Mouse (Mus musculus): ENCODE data around the gene Gm26602. TPM values are rescaled to one million over a fixed set of nuclear protein-coding genes. Genes with fewer than 3 reads are reported as not detected.
A peak's percentile ranks its signal among the peaks of the same experiment; 100 is the strongest.

Gene Gm26602
- polyA plus RNA-seq, 1 experiment from 2014 or later: 6.7 TPM

GRCm38 (mm10) chr10:79931797-79932196 is 21.1 kb downstream of the Gm26602 start:
- Histone ChIP-seq H3K9ac (ENCODE audit: low read length) (no peak overlapping the region; the same call in 1 of the 2 replicates), H3K27me3 (ENCODE audit: control insufficient read depth, insufficient read depth, low read length) (no peaks in the 10 kb centered on the region), H3K36me3 (ENCODE audit: control insufficient read depth, insufficient read depth, low read length) (peaks cover 15% of the 10 kb centered on the region), H3K27ac (replicated peaks; ENCODE audit: low read depth, low read length) (peak overlapping the region; percentile 64; the same call in 1 of the 2 replicates), H3K4me1 (ENCODE audit: control insufficient read depth, insufficient read depth, low read length) (peaks cover 49% of the 10 kb centered on the region), H3K9me3 (ENCODE audit: control insufficient read depth, low read length) (no peaks in the 10 kb centered on the region), H3K4me2 (ENCODE audit: low read depth, severe bottlenecking) (no peak overlapping the region), H3K4me3 (ENCODE audit: low read depth, low read length) (no peak overlapping the region)
- no peak for DNase-seq (ENCODE audit: low spot score)
- WGBS: 77% methylated on average over 9 of the region's 9 CpGs
- no peak for ATAC-seq (ENCODE audit: insufficient number of reproducible peaks, low FRiP score, low TSS enrichment, low read depth)

- Histone ChIP-seq H3K27ac (replicated peaks; ENCODE audit: low read depth, low read length) (peak overlapping the region; percentile 64), H3K4me3 (ENCODE audit: low read depth, low read length) (peak overlapping the region; percentile 14), H3K9ac (ENCODE audit: low read length) (peak overlapping the region; percentile 37; the same call in 1 of the 2 replicates), H3K36me3 (ENCODE audit: control insufficient read depth, insufficient read depth, low read length) (peaks cover 16% of the 10 kb centered on the region), H3K4me1 (ENCODE audit: control insufficient read depth, insufficient read depth, low read length) (peaks cover 49% of the 10 kb centered on the region), H3K4me2 (ENCODE audit: low read depth, severe bottlenecking) (peak overlapping the region; percentile 19), H3K27me3 (ENCODE audit: control insufficient read depth, insufficient read depth, low read length) (no peaks in the 10 kb centered on the region), H3K9me3 (ENCODE audit: control insufficient read depth, low read length) (no peaks in the 10 kb centered on the region)
- ATAC-seq (ENCODE audit: insufficient number of reproducible peaks, low FRiP score, low TSS enrichment, low read depth) (no peak), DNase-seq (ENCODE audit: low spot score) (peak; percentile 81)
- WGBS: 2% methylated on average over 8 of the region's 8 CpGs
These were observed 22.1 kb downstream of the Gm26602 start for GRCm38 (mm10) chr10:79932736-79933135.

GRCm38 (mm10) chr10:79933145-79933679 is 22.6 kb downstream of the Gm26602 start:
- Histone ChIP-seq H3K4me2 (ENCODE audit: low read depth, severe bottlenecking) (peak overlapping the region; percentile 19), H3K4me3 (ENCODE audit: low read depth, low read length) (peak overlapping the region; percentile 14), H3K4me1 (ENCODE audit: control insufficient read depth, insufficient read depth, low read length) (peaks cover 49% of the 10 kb centered on the region), H3K27ac (replicated peaks; ENCODE audit: low read depth, low read length) (peak overlapping the region; percentile 64), H3K27me3 (ENCODE audit: control insufficient read depth, insufficient read depth, low read length) (no peaks in the 10 kb centered on the region), H3K9me3 (ENCODE audit: control insufficient read depth, low read length) (no peaks in the 10 kb centered on the region), H3K36me3 (ENCODE audit: control insufficient read depth, insufficient read depth, low read length) (peaks cover 18% of the 10 kb centered on the region), H3K9ac (ENCODE audit: low read length) (no peak overlapping the region; the same call in 1 of the 2 replicates)
- ATAC-seq (ENCODE audit: insufficient number of reproducible peaks, low FRiP score, low TSS enrichment, low read depth): no peak
- 39% methylated on average over 9 of the region's 9 CpGs for WGBS
- DNase-seq (ENCODE audit: low spot score): no peak

- peaks cover 18% of the 10 kb centered on the region for H3K36me3 ChIP-seq (ENCODE audit: control insufficient read depth, insufficient read depth, low read length)
These were observed 23.2 kb downstream of the Gm26602 start for GRCm38 (mm10) chr10:79933861-79934260.

GRCm38 (mm10) chr10:79934272-79934721 is 23.6 kb downstream of the Gm26602 start:
- no peaks in the 10 kb centered on the region for H3K9me3 ChIP-seq (ENCODE audit: control insufficient read depth, low read length)
- no peaks in the 10 kb centered on the region for H3K27me3 ChIP-seq (ENCODE audit: control insufficient read depth, insufficient read depth, low read length)
- no peak for DNase-seq (ENCODE audit: low spot score)
- H3K4me3 ChIP-seq (ENCODE audit: low read depth, low read length): no peak overlapping the region
- peaks cover 47% of the 10 kb centered on the region for H3K4me1 ChIP-seq (ENCODE audit: control insufficient read depth, insufficient read depth, low read length)
- no peak overlapping the region for H3K27ac ChIP-seq (replicated peaks; ENCODE audit: low read depth, low read length)
- no peak for ATAC-seq (ENCODE audit: insufficient number of reproducible peaks, low FRiP score, low TSS enrichment, low read depth)
- 80% methylated on average over 13 of the region's 13 CpGs for WGBS
- H3K9ac ChIP-seq (ENCODE audit: low read length): 0 out of 2 replicates have a peak overlapping the region, but pooled peaks have one; percentile 7
- peaks cover 21% of the 10 kb centered on the region for H3K36me3 ChIP-seq (ENCODE audit: control insufficient read depth, insufficient read depth, low read length)
- H3K4me2 ChIP-seq (ENCODE audit: low read depth, severe bottlenecking): no peak overlapping the region

More at GRCm38 (mm10) chr10:79933861-79934260, 23.2 kb downstream of the Gm26602 start:
- DNase-seq (ENCODE audit: low spot score) (no peak), ATAC-seq (ENCODE audit: insufficient number of reproducible peaks, low FRiP score, low TSS enrichment, low read depth) (no peak)
- Histone ChIP-seq H3K27ac (replicated peaks; ENCODE audit: low read depth, low read length) (no peak overlapping the region), H3K9ac (ENCODE audit: low read length) (no peak overlapping the region), H3K4me2 (ENCODE audit: low read depth, severe bottlenecking) (no peak overlapping the region), H3K9me3 (ENCODE audit: control insufficient read depth, low read length) (no peaks in the 10 kb centered on the region), H3K27me3 (ENCODE audit: control insufficient read depth, insufficient read depth, low read length) (no peaks in the 10 kb centered on the region), H3K4me3 (ENCODE audit: low read depth, low read length) (no peak overlapping the region), H3K4me1 (ENCODE audit: control insufficient read depth, insufficient read depth, low read length) (peaks cover 51% of the 10 kb centered on the region)
- 77% methylated on average over 6 of the region's 6 CpGs for WGBS

- no peak for ATAC-seq (ENCODE audit: insufficient number of reproducible peaks, low FRiP score, low TSS enrichment, low read depth)
- WGBS: 90% methylated on average over 16 of the region's 16 CpGs
- H3K9ac ChIP-seq (ENCODE audit: low read length): no peak overlapping the region
These were observed 24.3 kb downstream of the Gm26602 start for GRCm38 (mm10) chr10:79934794-79935569.

GRCm38 (mm10) chr10:79936284-79936910 is 25.7 kb downstream of the Gm26602 start:
- DNase-seq (ENCODE audit: low spot score): no peak
- H3K36me3 ChIP-seq (ENCODE audit: control insufficient read depth, insufficient read depth, low read length): peaks cover 16% of the 10 kb centered on the region
- no peak overlapping the region for H3K4me3 ChIP-seq (ENCODE audit: low read depth, low read length)
- H3K9ac ChIP-seq (ENCODE audit: low read length): no peak overlapping the region
- no peak overlapping the region for H3K27ac ChIP-seq (replicated peaks; ENCODE audit: low read depth, low read length)
- peaks cover 39% of the 10 kb centered on the region for H3K4me1 ChIP-seq (ENCODE audit: control insufficient read depth, insufficient read depth, low read length)
- H3K4me2 ChIP-seq (ENCODE audit: low read depth, severe bottlenecking): no peak overlapping the region
- 66% methylated on average over 10 of the region's 10 CpGs for WGBS
- ATAC-seq (ENCODE audit: insufficient number of reproducible peaks, low FRiP score, low TSS enrichment, low read depth): no peak
- no peaks in the 10 kb centered on the region for H3K9me3 ChIP-seq (ENCODE audit: control insufficient read depth, low read length)
- no peaks in the 10 kb centered on the region for H3K27me3 ChIP-seq (ENCODE audit: control insufficient read depth, insufficient read depth, low read length)

More at GRCm38 (mm10) chr10:79934794-79935569, 24.3 kb downstream of the Gm26602 start:
- H3K36me3 ChIP-seq (ENCODE audit: control insufficient read depth, insufficient read depth, low read length): peaks cover 21% of the 10 kb centered on the region
- no peak for DNase-seq (ENCODE audit: low spot score)
- H3K9me3 ChIP-seq (ENCODE audit: control insufficient read depth, low read length): no peaks in the 10 kb centered on the region
- no peak overlapping the region for H3K4me3 ChIP-seq (ENCODE audit: low read depth, low read length)
- H3K4me2 ChIP-seq (ENCODE audit: low read depth, severe bottlenecking): no peak overlapping the region
- no peaks in the 10 kb centered on the region for H3K27me3 ChIP-seq (ENCODE audit: control insufficient read depth, insufficient read depth, low read length)
- no peak overlapping the region for H3K27ac ChIP-seq (replicated peaks; ENCODE audit: low read depth, low read length)
- H3K4me1 ChIP-seq (ENCODE audit: control insufficient read depth, insufficient read depth, low read length): peaks cover 42% of the 10 kb centered on the region

- DNase-seq (ENCODE audit: low spot score): no peak
- H3K9ac ChIP-seq (ENCODE audit: low read length): no peak overlapping the region
- H3K36me3 ChIP-seq (ENCODE audit: control insufficient read depth, insufficient read depth, low read length): peaks cover 16% of the 10 kb centered on the region
- no peak for ATAC-seq (ENCODE audit: insufficient number of reproducible peaks, low FRiP score, low TSS enrichment, low read depth)
- H3K4me3 ChIP-seq (ENCODE audit: low read depth, low read length): no peak overlapping the region
- no peaks in the 10 kb centered on the region for H3K27me3 ChIP-seq (ENCODE audit: control insufficient read depth, insufficient read depth, low read length)
- H3K9me3 ChIP-seq (ENCODE audit: control insufficient read depth, low read length): no peaks in the 10 kb centered on the region
- H3K4me1 ChIP-seq (ENCODE audit: control insufficient read depth, insufficient read depth, low read length): peaks cover 35% of the 10 kb centered on the region
- no peak overlapping the region for H3K27ac ChIP-seq (replicated peaks; ENCODE audit: low read depth, low read length)
- 85% methylated on average over 27 of the region's 27 CpGs for WGBS
- no peak overlapping the region for H3K4me2 ChIP-seq (ENCODE audit: low read depth, severe bottlenecking)
These were observed 26.3 kb downstream of the Gm26602 start for GRCm38 (mm10) chr10:79936911-79937441.
